8 mouse cellular contexts compared by ENCODE assay signal in the genomic region with DNA sequence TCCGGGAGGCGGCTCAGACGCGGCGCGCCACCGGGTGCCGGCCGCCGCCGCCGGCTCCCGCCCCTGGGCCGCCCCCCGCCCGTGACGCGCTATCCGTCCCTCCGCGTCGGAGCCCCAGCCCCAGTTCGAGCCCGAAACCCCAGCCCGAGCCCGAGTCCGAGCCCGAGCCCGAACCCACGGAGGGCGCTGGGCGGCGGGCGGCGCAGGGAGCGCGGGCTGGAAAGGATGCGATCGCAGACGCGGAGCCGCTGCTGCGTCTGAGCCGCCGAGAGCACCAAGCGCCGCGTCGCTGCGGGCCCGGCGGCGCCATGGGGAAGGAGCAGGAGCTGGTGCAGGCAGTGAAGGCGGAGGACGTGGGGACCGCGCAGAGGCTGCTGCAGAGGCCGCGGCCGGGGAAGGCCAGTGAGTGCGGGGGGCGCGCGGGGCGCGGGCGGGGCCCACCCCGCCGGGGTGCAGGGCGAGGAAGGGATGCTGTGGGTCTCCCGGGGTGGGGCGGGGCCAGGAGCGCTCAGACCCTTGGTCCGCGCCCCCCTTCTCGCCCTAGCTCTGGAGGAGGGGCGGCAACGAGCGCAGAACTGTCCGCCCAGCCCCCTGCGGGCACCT. TPM values are rescaled to one million over a fixed set of nuclear protein-coding genes. Genes with fewer than 3 reads are reported as not detected.
DNase-seq lines count a peak whose midpoint lies in the region; ATAC-seq and TF ChIP-seq lines count a peak whose summit lies in the region.

No protein-coding gene starts in this region.

- H3K4me2 ChIP-seq in CH12.LX (ENCODE audit: insufficient read depth, low read depth, poor library complexity, severe bottlenecking) = peak overlapping the region; percentile 76
- peak overlapping the region; percentile 97 for H3K4me2 ChIP-seq in limb, embryonic 15.5 days
- peak overlapping the region; percentile 69 for H3K4me2 ChIP-seq in neural tube, embryonic 14.5 days (ENCODE audit: low read depth, low read length)

- H3K4me3 ChIP-seq in CH12.LX (replicated peaks in 1 of 3; ENCODE audit: low read depth in 2 of 3, low read length in 2 of 3, poor library complexity in 1 of 3) = peak overlapping the region in 1 of 3 experiments; percentile 47
- peak overlapping the region; percentile 68 for H3K4me3 ChIP-seq in limb, embryonic 15.5 days
- H3K4me3 ChIP-seq in neural tube, embryonic 14.5 days (ENCODE audit: low read depth, low read length) = peak overlapping the region; percentile 70

- no peak for TF ChIP-seq POLR2A in CH12.LX (IDR thresholded peaks at IDR 0.05; ENCODE audit: low read depth, low read length)

- no peaks in the 10 kb centered on the region for H3K36me3 ChIP-seq in CH12.LX (replicated peaks in 1 of 2; ENCODE audit: control insufficient read depth in 1 of 2, insufficient read depth in 1 of 2, low read length in 1 of 2)
- no peaks in the 10 kb centered on the region for H3K36me3 ChIP-seq in limb, embryonic 15.5 days
- H3K36me3 ChIP-seq in neural tube, embryonic 14.5 days (ENCODE audit: control insufficient read depth, insufficient read depth, low read length) = no peaks in the 10 kb centered on the region

- dilution Hi-C loops in CH12.LX (cut with MboI; ENCODE audit: extremely low pct_ligation_motif_present, extremely low pct_unique_long_range_greater_than_20kb, low sequenced_read_pairs) = no loop called here

- H3K27ac ChIP-seq in CH12.LX (ENCODE audit: insufficient read depth, low read depth) = no peak overlapping the region
- H3K27ac ChIP-seq in limb, embryonic 15.5 days = peak overlapping the region; percentile 43; the same call in 1 of the 2 replicates
- H3K27ac ChIP-seq in neural tube, embryonic 14.5 days (ENCODE audit: low read depth, low read length) = peak overlapping the region; percentile 96

- no peaks in the 10 kb centered on the region for H3K9me3 ChIP-seq in CH12.LX (replicated peaks; ENCODE audit: low read length)
- H3K9me3 ChIP-seq in limb, embryonic 15.5 days = no peaks in the 10 kb centered on the region
- no peaks in the 10 kb centered on the region for H3K9me3 ChIP-seq in neural tube, embryonic 14.5 days (ENCODE audit: control insufficient read depth, low read length)

- under 1% methylated on average over 67 of the region's 81 CpGs for WGBS in limb, embryonic 15.5 days
- WGBS in neural tube, embryonic 14.5 days = 0% methylated on average over 55 of the region's 81 CpGs

- intact Hi-C loops in heart, postnatal 14 days (cut with DNase I) = no loop called here

- peaks cover 5 to 6% of the 10 kb centered on the region in 2 experiments; a peak in 2 of 4 replicates for H3K4me1 ChIP-seq in CH12.LX (ENCODE audit: control insufficient read depth in 1 of 2, insufficient read depth in 2 of 2)
- H3K4me1 ChIP-seq in limb, embryonic 15.5 days = peaks cover 27% of the 10 kb centered on the region
- H3K4me1 ChIP-seq in neural tube, embryonic 14.5 days (ENCODE audit: control insufficient read depth, insufficient read depth, low read length) = peaks cover 28% of the 10 kb centered on the region

- no peak for TF ChIP-seq EP300 in CH12.LX (IDR thresholded peaks at IDR 0.05; ENCODE audit: low read length)

- H3K9ac ChIP-seq in CH12.LX (ENCODE audit: insufficient read depth, low read depth) = no peak overlapping the region; the same call in 1 of the 2 replicates
- peak overlapping the region; percentile 44 for H3K9ac ChIP-seq in limb, embryonic 15.5 days
- H3K9ac ChIP-seq in neural tube, embryonic 14.5 days (replicated peaks; ENCODE audit: low read depth, low read length) = peak overlapping the region; percentile 84

- in situ Hi-C loops in CH12.LX (cut with MboI; ENCODE audit: low pct_ligation_motif_present, low pct_unique_long_range_greater_than_20kb, low sequenced_read_pairs) = no loop called here

- no peak for TF ChIP-seq CTCF in CH12.LX (conservative IDR thresholded peaks at IDR 0.05 in 1 of 2, IDR thresholded peaks at IDR 0.05 in 1 of 2; ENCODE audit: low read depth in 2 of 2, low read length in 2 of 2)

- ATAC-seq in common myeloid progenitor, adult 5-6 weeks (replicated peaks; ENCODE audit: low read depth, poor library complexity, severe bottlenecking) = peak; percentile 36; the same call in 1 of the 2 replicates
- ATAC-seq in limb, embryonic 15.5 days (ENCODE audit: insufficient number of reproducible peaks, low FRiP score, low TSS enrichment, low read depth) = peak; percentile 20; the same call in 1 of the 2 replicates
- peak; percentile 81 for ATAC-seq in neural tube, embryonic 14.5 days (ENCODE audit: low read depth)

- H3K27me3 ChIP-seq in CH12.LX (replicated peaks) = peaks cover 56% of the 10 kb centered on the region
- peaks cover 22% of the 10 kb centered on the region for H3K27me3 ChIP-seq in limb, embryonic 15.5 days
- no peaks in the 10 kb centered on the region for H3K27me3 ChIP-seq in neural tube, embryonic 14.5 days (ENCODE audit: control insufficient read depth, insufficient read depth, low read length)

- no peak for TF ChIP-seq RAD21 in CH12.LX (IDR thresholded peaks at IDR 0.05; ENCODE audit: low read depth, low read length)

- peak; percentile 91 for DNase-seq in heart, adult 11 months
- DNase-seq in heart, adult 9 months (ENCODE audit: low spot score in 2 of 2) = no peak
- DNase-seq in CH12.LX (ENCODE audit: extremely low read depth) (no peak), adipocyte (ENCODE audit: low spot score) (no peak)
- peak; percentile 46 to 49 for DNase-seq in heart, postnatal 14 days

- no peaks in the 10 kb centered on the region for H3K79me2 ChIP-seq in CH12.LX (replicated peaks; ENCODE audit: control insufficient read depth, extremely low read depth, insufficient read depth, poor library complexity, severe bottlenecking)

TF ChIP-seq in CH12.LX, 34 proteins besides CTCF, POLR2A, EP300 and RAD21:
- TF ChIP-seq UBTF (IDR thresholded peaks at IDR 0.05; ENCODE audit: low read depth, low read length) = peak; percentile 83; the same call in 1 of the 2 replicates
- TF ChIP-seq ELF1 (IDR thresholded peaks at IDR 0.05; ENCODE audit: low read depth, low read length) = no peak
TF ChIP-seq in CH12.LX: peak in this region for 1.

RNA-seq across cellular contexts. Expression of a gene that starts 0.4 kb away (rescaled TPM):
- 0.08 and 0.21 TPM in 2 replicates for total RNA-seq in CH12.LX (2012; rRNA removed)
- not detected in 2 replicates for total RNA-seq in CH12.LX (2014; rRNA removed)
- polyA plus RNA-seq in CH12.LX (2012; ENCODE audit: insufficient read length, low read depth) = 0.71 and 0.80 TPM in 2 replicates
- total RNA-seq in common myeloid progenitor, adult 5-6 weeks (2017) = not detected in 2 replicates
- under 1 TPM; 0.10 to 0.43 TPM for total RNA-seq in heart, postnatal 14 days (2021)
- 2.8 and 3.0 TPM in 2 replicates for polyA plus RNA-seq in limb, embryonic 15.5 days (2015; fragmentation: Nextera tagmentation; extraction: Ambion mirVana)
- polyA plus RNA-seq in neural tube, embryonic 14.5 days (2014; fragmentation: Nextera tagmentation; extraction: Ambion mirVana) = 44.9 and 52.2 TPM in 2 replicates

RNA-seq across cellular contexts. Expression of a gene that starts 9.9 kb away (rescaled TPM):
- 10.0 and 13.6 TPM in 2 replicates for total RNA-seq in CH12.LX (2012; rRNA removed)
- 10.9 and 14.0 TPM in 2 replicates for total RNA-seq in CH12.LX (2014; rRNA removed)
- polyA plus RNA-seq in CH12.LX (2012; ENCODE audit: insufficient read length, low read depth) = 21.8 and 24.7 TPM in 2 replicates
- 9.6 and 25.7 TPM in 2 replicates for total RNA-seq in common myeloid progenitor, adult 5-6 weeks (2017)
- 10 to 100 TPM in 1 of 2 experiments, 1 to 10 TPM in 1; 10.0 to 10.8 TPM for total RNA-seq in heart, postnatal 14 days (2021)
- 26.2 and 30.5 TPM in 2 replicates for polyA plus RNA-seq in limb, embryonic 15.5 days (2015; fragmentation: Nextera tagmentation; extraction: Ambion mirVana)
- polyA plus RNA-seq in neural tube, embryonic 14.5 days (2014; fragmentation: Nextera tagmentation; extraction: Ambion mirVana) = 36.2 and 38.0 TPM in 2 replicates

RNA-seq across cellular contexts. Expression of a gene that starts 15.1 kb away (rescaled TPM):
- total RNA-seq in CH12.LX (2012; rRNA removed) = 0.98 and 1.1 TPM in 2 replicates
- not detected in 2 replicates for total RNA-seq in CH12.LX (2014; rRNA removed)
- 0.61 TPM in 1 of 2 replicates, not detected in the other for polyA plus RNA-seq in CH12.LX (2012; ENCODE audit: insufficient read length, low read depth)
- total RNA-seq in common myeloid progenitor, adult 5-6 weeks (2017) = 1.3 TPM in 1 of 2 replicates, not detected in the other
- total RNA-seq in heart, postnatal 14 days (2021) = under 1 TPM in 1 of 2 experiments, not detected in 1; 0.38 TPM
- polyA plus RNA-seq in limb, embryonic 15.5 days (2015; fragmentation: Nextera tagmentation; extraction: Ambion mirVana) = not detected in 2 replicates
- 0.68 TPM in 1 of 2 replicates, not detected in the other for polyA plus RNA-seq in neural tube, embryonic 14.5 days (2014; fragmentation: Nextera tagmentation; extraction: Ambion mirVana)

RNA-seq across cellular contexts. Expression of a gene that starts 18.6 kb away (rescaled TPM):
- 14.2 and 17.3 TPM in 2 replicates for total RNA-seq in CH12.LX (2012; rRNA removed)
- total RNA-seq in CH12.LX (2014; rRNA removed) = 31.1 and 41.8 TPM in 2 replicates
- polyA plus RNA-seq in CH12.LX (2012; ENCODE audit: insufficient read length, low read depth) = 41.1 and 41.6 TPM in 2 replicates
- total RNA-seq in common myeloid progenitor, adult 5-6 weeks (2017) = 21.6 and 23.5 TPM in 2 replicates
- total RNA-seq in heart, postnatal 14 days (2021) = 10 to 100 TPM; 43.2 to 43.4 TPM
- 47.9 and 51.1 TPM in 2 replicates for polyA plus RNA-seq in limb, embryonic 15.5 days (2015; fragmentation: Nextera tagmentation; extraction: Ambion mirVana)
- polyA plus RNA-seq in neural tube, embryonic 14.5 days (2014; fragmentation: Nextera tagmentation; extraction: Ambion mirVana) = 73.3 and 75.4 TPM in 2 replicates

RNA-seq across cellular contexts. Expression of a gene that starts 18.6 kb away (rescaled TPM):
- total RNA-seq in CH12.LX (2012; rRNA removed) (21.5 and 22.7 TPM in 2 replicates), CH12.LX (2014; rRNA removed) (10.0 and 10.2 TPM in 2 replicates)
- polyA plus RNA-seq in CH12.LX (2012; ENCODE audit: insufficient read length, low read depth) = 16.2 and 17.4 TPM in 2 replicates
- total RNA-seq in common myeloid progenitor, adult 5-6 weeks (2017) = 10.0 and 15.2 TPM in 2 replicates
- 10 to 100 TPM; 13.6 to 16.2 TPM for total RNA-seq in heart, postnatal 14 days (2021)
- polyA plus RNA-seq in limb, embryonic 15.5 days (2015; fragmentation: Nextera tagmentation; extraction: Ambion mirVana) = 36.3 and 37.5 TPM in 2 replicates
- 34.6 and 36.9 TPM in 2 replicates for polyA plus RNA-seq in neural tube, embryonic 14.5 days (2014; fragmentation: Nextera tagmentation; extraction: Ambion mirVana)

Comparison
In these comparisons a context has a peak if more than half of its experiments do, and no peak if none do; other contexts are left out.
1. DNase-seq: peak in heart, adult 11 months (single experiment) and heart, postnatal 14 days (2 of 2); none in heart, adult 9 months (0 of 2), CH12.LX (single experiment) and adipocyte (single experiment).
2. ATAC-seq: peak in every context shown above with its lines; median percentile 81 in neural tube, embryonic 14.5 days; 36 in common myeloid progenitor, adult 5-6 weeks; 20 in limb, embryonic 15.5 days.
3. Peak in every context shown above with its lines, with median percentiles within 50 percentile points of each other: H3K4me2 ChIP-seq.